Mouse (Mus musculus) G1E (cell line): ENCODE data around the gene Myg1. TPM values are rescaled to one million over a fixed set of nuclear protein-coding genes. Genes with fewer than 3 reads are reported as not detected.

ENCODE experiments used
- ATAC-seq: 2 replicates; pipeline ENCODE4 v1.8.0; 2016; ENCODE audit warnings: mild to moderate bottlenecking; ENCODE audit not compliant: insufficient number of reproducible peaks, poor library complexity, low FRiP score, severe bottlenecking; ENCODE audit errors: extremely low read depth
- DNase-seq: peaks from one replicate; pipeline ENCODE4 v3.0.0; 2012; ENCODE audit warnings: low spot score
- H3K27me3 ChIP-seq: 2 replicates; pipeline ENCODE4 v1.6.1; 2012; ENCODE audit warnings: mild to moderate bottlenecking, low read length, inconsistent platforms; ENCODE audit not compliant: insufficient read depth
- H3K36me3 ChIP-seq: replicated peaks from 2 replicates; pipeline ENCODE3; 2012; ENCODE audit warnings: mild to moderate bottlenecking, inconsistent platforms
- H3K4me1 ChIP-seq: 2 replicates; pipeline ENCODE4 v1.6.1; 2012; ENCODE audit warnings: low read depth, low read length, inconsistent platforms, mixed read lengths; ENCODE audit not compliant: insufficient read depth
- H3K4me3 ChIP-seq: 2 replicates; pipeline ENCODE4 v1.5.1; 2012; ENCODE audit warnings: low read depth, mild to moderate bottlenecking, inconsistent platforms, low read length, moderate library complexity, mixed read lengths
- H3K9me3 ChIP-seq: replicated peaks from 2 replicates; pipeline ENCODE4 v1.6.1; 2012; ENCODE audit warnings: inconsistent platforms
- CTCF ChIP-seq: IDR thresholded peaks from 2 replicates; pipeline ENCODE4 v1.5.1; 2012; ENCODE audit warnings: low read depth, low read length, inconsistent platforms, mixed read lengths
- GATA1 ChIP-seq: IDR thresholded peaks from 2 replicates; pipeline ENCODE4 v1.6.1; 2012; ENCODE audit warnings: borderline replicate concordance, low read length, inconsistent platforms, mixed read lengths
- GATA2 ChIP-seq: IDR thresholded peaks from 2 replicates; pipeline ENCODE4 v1.6.1; 2012; ENCODE audit warnings: low read depth, low read length, inconsistent platforms, borderline replicate concordance
- POLR2AphosphoS5 ChIP-seq: IDR thresholded peaks from 2 replicates; pipeline ENCODE4 v1.6.1; 2012; ENCODE audit warnings: low read depth, low read length, inconsistent platforms; ENCODE audit not compliant: insufficient replicate concordance
- TAL1 ChIP-seq: conservative IDR thresholded peaks from 2 replicates; pipeline ENCODE4 v1.6.1; 2012; ENCODE audit warnings: low read depth, low read length, inconsistent platforms, mixed read lengths
- polyA plus RNA-seq: library from polyadenylated mRNA; stranded (reverse); fragments of >175 nt; gene quantifications from 2 replicates; pipeline ENCODE4 v1.2.3, GENCODE M21; 2012
- total RNA-seq, 2 experiments: library from RNA; stranded (forward) in 1 of 2; stranded (reverse) in 1 of 2; fragments of 200-1000 nt in 1 of 2; fragments of >200 nt in 1 of 2; fragmentation: Nextera tagmentation in 1 of 2; gene quantifications; 2 replicates each; pipeline ENCODE4 v1.2.3; 2014 to 2017

Myg1 gene
- total and polyA plus RNA-seq, 3 experiments = 35.2 to 87.5 (median 37.5) TPM

GRCm38 (mm10) chr15:102376453-102377162 lies 45.1 kb downstream of the Myg1 start:
- Histone ChIP-seq H3K4me1 (peaks cover 33% of the 10 kb centered on the region), H3K27me3 (peaks cover 55% of the 10 kb centered on the region), H3K36me3 (no peaks in the 10 kb centered on the region), H3K9me3 (no peaks in the 10 kb centered on the region), H3K4me3 (peak overlapping the region; percentile 74)
- ATAC-seq = no peak; the same call in 1 of the 2 replicates
- TF ChIP-seq POLR2AphosphoS5 (no peak), GATA1 (no peak), CTCF (no peak), GATA2 (no peak), TAL1 (no peak)
- DNase-seq = peak; percentile 70

- H3K9me3 ChIP-seq = no peaks in the 10 kb centered on the region
- H3K4me1 ChIP-seq = peaks cover 28% of the 10 kb centered on the region
- peaks cover 49% of the 10 kb centered on the region for H3K27me3 ChIP-seq
- TF ChIP-seq GATA2 = no peak
- peak; percentile 59 for TF ChIP-seq CTCF
- peak; percentile 75 for DNase-seq
- ATAC-seq = peak; percentile 51; the same call in 1 of the 2 replicates
- no peaks in the 10 kb centered on the region for H3K36me3 ChIP-seq
- peak overlapping the region; percentile 74 for H3K4me3 ChIP-seq
Measured at GRCm38 (mm10) chr15:102377163-102377543, 45.6 kb downstream of the Myg1 start.

DNA sequence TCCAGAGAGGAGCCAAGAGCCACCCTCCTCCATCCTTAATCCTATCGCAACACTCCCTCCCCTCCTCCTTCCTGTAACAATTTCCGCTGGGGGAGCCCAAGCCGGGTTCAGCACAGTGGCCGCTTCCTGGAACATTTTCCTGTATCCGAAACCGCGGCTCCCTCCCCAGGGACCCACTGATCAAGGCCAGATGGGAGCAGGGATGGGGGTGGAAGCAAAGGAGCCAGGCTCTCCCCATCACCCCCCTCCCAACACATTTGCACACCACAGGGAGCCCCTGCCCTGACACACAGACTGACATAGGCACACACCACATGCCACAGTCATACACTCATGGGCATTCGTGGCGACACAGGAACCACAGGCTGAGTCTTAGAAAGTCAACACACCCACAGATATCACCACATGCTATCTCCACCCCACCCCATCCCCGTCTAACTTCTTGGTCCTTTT lies 46.3 kb downstream of the Myg1 start:
- peaks cover 26% of the 10 kb centered on the region for H3K4me1 ChIP-seq
- no peak overlapping the region for H3K4me3 ChIP-seq
- DNase-seq (no peak), ATAC-seq (no peak)
- peaks cover 46% of the 10 kb centered on the region for H3K27me3 ChIP-seq
- H3K9me3 ChIP-seq = no peaks in the 10 kb centered on the region
- H3K36me3 ChIP-seq = no peaks in the 10 kb centered on the region
- TF ChIP-seq POLR2AphosphoS5 (no peak), TAL1 (no peak), GATA1 (no peak), GATA2 (no peak), CTCF (no peak)

GRCm38 (mm10) chr15:102381575-102381974 lies 50.1 kb downstream of the Myg1 start:
- Histone ChIP-seq H3K27me3 (peaks cover 14% of the 10 kb centered on the region), H3K4me1 (peaks cover 29% of the 10 kb centered on the region), H3K36me3 (no peaks in the 10 kb centered on the region), H3K4me3 (no peak overlapping the region), H3K9me3 (no peaks in the 10 kb centered on the region)
- TF ChIP-seq GATA1 (no peak), POLR2AphosphoS5 (no peak), CTCF (peak; percentile 87), TAL1 (no peak), GATA2 (no peak)
- DNase-seq (no peak), ATAC-seq (peak; percentile 59)

DNA sequence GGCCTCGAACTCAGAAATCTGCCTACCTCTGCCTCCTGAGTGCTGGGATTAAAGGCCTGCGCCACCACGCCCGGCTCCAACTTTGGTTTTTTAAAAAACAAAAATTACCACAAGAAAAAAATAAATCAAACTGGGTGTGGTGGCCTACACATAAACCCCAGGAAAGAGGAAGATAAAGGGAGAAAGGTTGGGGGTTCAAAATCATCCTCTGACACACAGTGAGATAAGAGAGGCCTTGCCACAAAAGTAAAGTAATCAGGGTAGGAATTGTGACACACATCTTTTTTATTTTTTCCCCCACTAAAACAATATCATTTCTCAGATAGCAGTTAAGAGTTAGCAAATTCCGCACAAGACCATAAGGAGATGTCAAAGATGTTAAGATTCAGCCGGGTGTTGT lies 52.2 kb downstream of the Myg1 start:
- Histone ChIP-seq H3K4me1 (peaks cover 17% of the 10 kb centered on the region), H3K36me3 (no peaks in the 10 kb centered on the region), H3K9me3 (no peaks in the 10 kb centered on the region), H3K4me3 (no peak overlapping the region), H3K27me3 (peaks cover 7% of the 10 kb centered on the region)
- DNase-seq (no peak), ATAC-seq (no peak; the same call in 1 of the 2 replicates)
- TF ChIP-seq GATA2 = no peak
- no peak for TF ChIP-seq TAL1
- TF ChIP-seq GATA1 = no peak
- TF ChIP-seq POLR2AphosphoS5 = no peak
- TF ChIP-seq CTCF = no peak

DNA sequence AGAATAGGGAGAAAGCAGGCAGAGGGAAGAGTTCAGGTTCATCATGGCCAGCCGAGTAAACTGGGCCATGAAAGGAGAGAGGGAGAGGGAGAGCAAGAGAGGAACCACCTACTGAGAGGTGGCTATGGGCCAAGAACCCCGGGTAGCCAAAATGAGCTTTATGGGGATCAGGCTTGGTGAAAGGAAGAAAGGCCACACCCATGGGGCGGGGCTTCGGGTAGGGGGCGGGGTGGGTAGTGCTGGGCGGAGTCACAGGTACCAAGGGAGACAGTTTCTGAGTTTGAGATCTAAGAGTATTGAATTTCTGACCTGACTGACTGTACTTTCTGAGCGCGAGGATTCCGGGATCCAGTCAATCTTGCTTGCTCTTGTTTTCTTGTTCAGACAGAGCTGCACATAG lies 55.1 kb downstream of the Myg1 start:
- Histone ChIP-seq H3K9me3 (no peaks in the 10 kb centered on the region), H3K4me3 (no peak overlapping the region), H3K36me3 (no peaks in the 10 kb centered on the region), H3K27me3 (no peaks in the 10 kb centered on the region), H3K4me1 (peaks cover 31% of the 10 kb centered on the region)
- DNase-seq (no peak), ATAC-seq (no peak)
- TF ChIP-seq POLR2AphosphoS5 (no peak), TAL1 (no peak), CTCF (no peak), GATA1 (no peak), GATA2 (no peak)

Other genes starting within 250 kb of the Myg1 start
Only the 20 nearest of the 22 such genes appear.
- gene Igfbp6, start 187.3 kb upstream of the Myg1 start, total RNA-seq (2014; fragmentation: Nextera tagmentation) = 0.68 TPM in 1 of 2 replicates, not detected in the other
- gene Igfbp6, start 187.3 kb upstream of the Myg1 start, total RNA-seq (2017) = 1.3 and 1.9 TPM in 2 replicates
- gene Igfbp6, start 187.3 kb upstream of the Myg1 start, polyA plus RNA-seq = 0.21 and 0.30 TPM in 2 replicates
- gene Soat2, start 181.2 kb upstream of the Myg1 start, total RNA-seq (2014; fragmentation: Nextera tagmentation) = 7.4 and 8.1 TPM in 2 replicates
- 3.1 and 3.3 TPM in 2 replicates for gene Soat2, start 181.2 kb upstream of the Myg1 start, total RNA-seq (2017)
- gene Soat2, start 181.2 kb upstream of the Myg1 start, polyA plus RNA-seq = 0.64 and 1.1 TPM in 2 replicates
- 42.5 and 64.5 TPM in 2 replicates for gene Zfp740, start 128.5 kb upstream of the Myg1 start, total RNA-seq (2014; fragmentation: Nextera tagmentation)
- gene Zfp740, start 128.5 kb upstream of the Myg1 start, total RNA-seq (2017) = 34.8 and 35.3 TPM in 2 replicates
- gene Zfp740, start 128.5 kb upstream of the Myg1 start, polyA plus RNA-seq = 12.9 and 18.2 TPM in 2 replicates
- 2.1 and 11.9 TPM in 2 replicates for gene Csad, start 127.0 kb upstream of the Myg1 start, total RNA-seq (2014; fragmentation: Nextera tagmentation)
- 4.2 and 4.9 TPM in 2 replicates for gene Csad, start 127.0 kb upstream of the Myg1 start, total RNA-seq (2017)
- 3.1 and 4.2 TPM in 2 replicates for gene Csad, start 127.0 kb upstream of the Myg1 start, polyA plus RNA-seq
- gene Itgb7, start 99.8 kb upstream of the Myg1 start, total RNA-seq (2014; fragmentation: Nextera tagmentation) = 23.7 and 26.6 TPM in 2 replicates
- gene Itgb7, start 99.8 kb upstream of the Myg1 start, total RNA-seq (2017) = 80.9 and 83.5 TPM in 2 replicates
- gene Itgb7, start 99.8 kb upstream of the Myg1 start, polyA plus RNA-seq = 22.1 and 27.2 TPM in 2 replicates
- 2.6 and 3.4 TPM in 2 replicates for gene Rarg, start 74.2 kb upstream of the Myg1 start, total RNA-seq (2014; fragmentation: Nextera tagmentation)
- gene Rarg, start 74.2 kb upstream of the Myg1 start, total RNA-seq (2017) = 1.0 and 1.9 TPM in 2 replicates
- 1.8 and 2.2 TPM in 2 replicates for gene Rarg, start 74.2 kb upstream of the Myg1 start, polyA plus RNA-seq
- gene Gm9918, start 61.1 kb upstream of the Myg1 start, total RNA-seq (2014; fragmentation: Nextera tagmentation) = not detected in 2 replicates
- gene Gm9918, start 61.1 kb upstream of the Myg1 start, total RNA-seq (2017) = 0.12 and 0.44 TPM in 2 replicates
- gene Gm9918, start 61.1 kb upstream of the Myg1 start, polyA plus RNA-seq = not detected in 2 replicates
- 24.5 and 25.8 TPM in 2 replicates for gene Mfsd5, start 52.3 kb upstream of the Myg1 start, total RNA-seq (2014; fragmentation: Nextera tagmentation)
- 31.1 and 37.2 TPM in 2 replicates for gene Mfsd5, start 52.3 kb upstream of the Myg1 start, total RNA-seq (2017)
- 66.2 and 75.3 TPM in 2 replicates for gene Mfsd5, start 52.3 kb upstream of the Myg1 start, polyA plus RNA-seq
- gene Espl1, start 35.4 kb upstream of the Myg1 start, total RNA-seq (2014; fragmentation: Nextera tagmentation) = 91.0 and 145 TPM in 2 replicates
- gene Espl1, start 35.4 kb upstream of the Myg1 start, total RNA-seq (2017) = 15.8 and 23.8 TPM in 2 replicates
- gene Espl1, start 35.4 kb upstream of the Myg1 start, polyA plus RNA-seq = 33.1 and 35.5 TPM in 2 replicates
- 113 and 119 TPM in 2 replicates for gene Pfdn5, start 5.6 kb upstream of the Myg1 start, total RNA-seq (2014; fragmentation: Nextera tagmentation)
- 271 and 276 TPM in 2 replicates for gene Pfdn5, start 5.6 kb upstream of the Myg1 start, total RNA-seq (2017)
- gene Pfdn5, start 5.6 kb upstream of the Myg1 start, polyA plus RNA-seq = 13.6 and 23.0 TPM in 2 replicates
- 187 and 217 TPM in 2 replicates for gene Aaas, start 19.1 kb downstream of the Myg1 start, total RNA-seq (2014; fragmentation: Nextera tagmentation)
- 110 and 126 TPM in 2 replicates for gene Aaas, start 19.1 kb downstream of the Myg1 start, total RNA-seq (2017)
- 199 and 288 TPM in 2 replicates for gene Aaas, start 19.1 kb downstream of the Myg1 start, polyA plus RNA-seq
- not detected in 2 replicates for gene Sp7, start 35.5 kb downstream of the Myg1 start, total RNA-seq (2014; fragmentation: Nextera tagmentation)
- gene Sp7, start 35.5 kb downstream of the Myg1 start, total RNA-seq (2017) = 0.06 and 0.16 TPM in 2 replicates
- gene Sp7, start 35.5 kb downstream of the Myg1 start, polyA plus RNA-seq = not detected in 2 replicates
- gene Sp1, start 74.4 kb downstream of the Myg1 start, total RNA-seq (2014; fragmentation: Nextera tagmentation) = 92.4 and 93.8 TPM in 2 replicates
- gene Sp1, start 74.4 kb downstream of the Myg1 start, total RNA-seq (2017) = 42.3 and 50.5 TPM in 2 replicates
- 16.4 and 35.8 TPM in 2 replicates for gene Sp1, start 74.4 kb downstream of the Myg1 start, polyA plus RNA-seq
- gene Amhr2, start 113.7 kb downstream of the Myg1 start, total RNA-seq (2014; fragmentation: Nextera tagmentation) = not detected in 2 replicates
- gene Amhr2, start 113.7 kb downstream of the Myg1 start, total RNA-seq (2017) = not detected in 2 replicates
- gene Amhr2, start 113.7 kb downstream of the Myg1 start, polyA plus RNA-seq = not detected in 2 replicates
- 78.6 and 94.0 TPM in 2 replicates for gene Prr13, start 127.3 kb downstream of the Myg1 start, total RNA-seq (2014; fragmentation: Nextera tagmentation)
- gene Prr13, start 127.3 kb downstream of the Myg1 start, total RNA-seq (2017) = 84.1 and 86.0 TPM in 2 replicates
- 122 and 254 TPM in 2 replicates for gene Prr13, start 127.3 kb downstream of the Myg1 start, polyA plus RNA-seq
- gene Pcbp2, start 138.8 kb downstream of the Myg1 start, total RNA-seq (2014; fragmentation: Nextera tagmentation) = 1,640 and 1,748 TPM in 2 replicates
- 202 and 214 TPM in 2 replicates for gene Pcbp2, start 138.8 kb downstream of the Myg1 start, total RNA-seq (2017)
- gene Pcbp2, start 138.8 kb downstream of the Myg1 start, polyA plus RNA-seq = 660 and 876 TPM in 2 replicates
- 28.7 TPM in 1 of 2 replicates, not detected in the other for gene Gm10337, start 172.0 kb downstream of the Myg1 start, total RNA-seq (2014; fragmentation: Nextera tagmentation)
- not detected in 2 replicates for gene Gm10337, start 172.0 kb downstream of the Myg1 start, total RNA-seq (2017)
- gene Gm10337, start 172.0 kb downstream of the Myg1 start, polyA plus RNA-seq = not detected in 2 replicates
- gene Map3k12, start 185.4 kb downstream of the Myg1 start, total RNA-seq (2014; fragmentation: Nextera tagmentation) = 0.75 and 1.4 TPM in 2 replicates
- gene Map3k12, start 185.4 kb downstream of the Myg1 start, total RNA-seq (2017) = 1.9 TPM in 2 replicates
- 0.60 and 0.72 TPM in 2 replicates for gene Map3k12, start 185.4 kb downstream of the Myg1 start, polyA plus RNA-seq
- 9.5 and 11.6 TPM in 2 replicates for gene Tarbp2, start 186.5 kb downstream of the Myg1 start, total RNA-seq (2014; fragmentation: Nextera tagmentation)
- gene Tarbp2, start 186.5 kb downstream of the Myg1 start, total RNA-seq (2017) = 32.9 and 41.6 TPM in 2 replicates
- 58.6 and 63.8 TPM in 2 replicates for gene Tarbp2, start 186.5 kb downstream of the Myg1 start, polyA plus RNA-seq
- 3.2 and 5.1 TPM in 2 replicates for gene Npff, start 193.2 kb downstream of the Myg1 start, total RNA-seq (2014; fragmentation: Nextera tagmentation)
- gene Npff, start 193.2 kb downstream of the Myg1 start, total RNA-seq (2017) = 1.1 and 1.8 TPM in 2 replicates
- gene Npff, start 193.2 kb downstream of the Myg1 start, polyA plus RNA-seq = 0.70 and 0.92 TPM in 2 replicates